Mouse (Mus musculus): ENCODE measurements around the gene Cops8.

Gene Cops8

DNA sequence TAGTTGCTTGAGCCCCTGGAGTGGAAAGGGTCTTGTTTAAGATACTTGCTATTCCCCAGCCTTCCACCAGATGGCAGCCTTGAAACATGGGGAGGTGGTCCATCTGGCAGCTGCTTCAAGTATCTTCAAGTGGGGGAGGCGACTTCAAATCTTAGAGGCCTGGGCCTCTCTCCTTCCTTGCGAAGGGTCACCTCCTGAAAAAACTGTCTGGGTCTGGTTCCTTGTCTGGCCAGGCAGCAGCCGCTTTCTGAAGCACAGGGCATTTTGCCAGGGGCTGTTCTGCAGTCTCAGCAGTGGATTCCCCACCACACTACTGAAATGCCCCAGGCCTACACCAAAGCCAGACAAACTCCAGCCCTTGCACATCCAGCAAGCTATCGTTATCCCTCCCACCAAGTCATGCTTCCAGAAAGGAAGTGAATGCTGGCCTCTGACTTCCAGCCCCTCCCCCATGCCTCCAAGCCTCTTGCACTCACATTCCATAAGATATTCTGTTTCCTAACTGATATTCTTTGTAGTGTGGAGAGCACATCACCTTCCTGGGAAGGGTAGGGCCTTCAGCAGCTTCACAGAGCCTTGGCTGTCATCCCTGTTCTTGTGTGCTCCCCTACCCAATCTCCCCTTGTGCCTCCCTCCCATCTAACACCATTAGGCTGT, 48.1 kb downstream of the Cops8 start:
- CTCF ChIA-PET = no interaction called here

GRCm38 (mm10) chr1:90651781-90652180, 49.0 kb downstream of the Cops8 start:
- CTCF ChIA-PET = no interaction called here

DNA sequence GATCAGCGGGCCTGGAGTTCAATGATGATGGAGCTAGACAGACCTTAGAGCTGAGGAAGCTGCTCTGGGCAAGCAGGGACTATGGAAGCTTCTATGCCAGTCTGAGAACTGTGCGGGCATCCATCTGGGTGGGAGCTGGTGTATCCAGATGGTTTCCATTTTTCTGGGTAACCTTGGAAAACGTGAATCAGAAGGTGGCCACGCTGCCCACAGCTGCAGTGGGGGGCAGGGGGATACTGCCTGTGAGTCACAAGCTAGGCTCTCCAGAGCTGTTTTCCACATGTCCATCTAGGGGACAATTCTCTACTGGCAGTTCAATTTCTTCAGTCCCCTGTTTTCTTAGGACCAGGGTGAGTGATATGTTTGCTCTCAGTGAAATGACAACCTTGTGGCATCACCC, 49.8 kb downstream of the Cops8 start:
- CTCF ChIA-PET = no interaction called here

DNA sequence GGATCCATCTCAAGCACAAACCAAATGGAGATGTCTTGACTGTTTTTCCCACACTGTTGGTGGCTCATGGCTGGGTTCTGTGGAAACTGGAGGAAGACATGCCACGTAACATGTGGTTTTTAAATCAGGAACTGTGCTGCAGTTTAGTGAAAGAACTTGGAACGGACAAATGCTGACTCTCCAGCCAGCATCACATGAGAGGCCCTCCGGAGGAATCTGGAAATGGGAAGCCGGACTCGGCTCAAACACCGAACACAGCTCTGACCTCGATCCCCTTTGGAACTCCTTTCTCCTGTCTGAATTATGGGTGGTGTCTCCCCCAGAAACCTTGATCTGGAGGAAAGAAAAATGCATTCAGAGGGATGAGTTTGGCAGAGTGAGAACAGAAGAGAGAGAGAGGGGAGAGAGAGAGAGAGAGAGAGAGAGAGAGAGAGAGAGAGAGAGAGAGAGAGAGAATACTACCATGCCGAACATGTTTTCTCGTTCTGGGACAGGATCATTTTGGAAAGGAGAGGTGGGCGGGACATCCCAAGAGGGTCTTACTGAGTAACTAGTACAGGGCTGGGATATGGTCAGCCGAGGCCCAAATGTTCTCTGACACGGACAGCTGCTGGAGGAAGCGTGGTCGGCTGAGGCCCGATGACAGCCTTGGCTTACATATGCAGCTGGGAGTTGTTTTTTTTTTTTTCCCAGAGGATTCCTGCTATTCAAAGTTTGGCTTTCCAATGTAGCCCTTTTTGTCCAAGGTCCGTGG, 53.9 kb downstream of the Cops8 start:
- CTCF ChIA-PET = no interaction called here

DNA sequence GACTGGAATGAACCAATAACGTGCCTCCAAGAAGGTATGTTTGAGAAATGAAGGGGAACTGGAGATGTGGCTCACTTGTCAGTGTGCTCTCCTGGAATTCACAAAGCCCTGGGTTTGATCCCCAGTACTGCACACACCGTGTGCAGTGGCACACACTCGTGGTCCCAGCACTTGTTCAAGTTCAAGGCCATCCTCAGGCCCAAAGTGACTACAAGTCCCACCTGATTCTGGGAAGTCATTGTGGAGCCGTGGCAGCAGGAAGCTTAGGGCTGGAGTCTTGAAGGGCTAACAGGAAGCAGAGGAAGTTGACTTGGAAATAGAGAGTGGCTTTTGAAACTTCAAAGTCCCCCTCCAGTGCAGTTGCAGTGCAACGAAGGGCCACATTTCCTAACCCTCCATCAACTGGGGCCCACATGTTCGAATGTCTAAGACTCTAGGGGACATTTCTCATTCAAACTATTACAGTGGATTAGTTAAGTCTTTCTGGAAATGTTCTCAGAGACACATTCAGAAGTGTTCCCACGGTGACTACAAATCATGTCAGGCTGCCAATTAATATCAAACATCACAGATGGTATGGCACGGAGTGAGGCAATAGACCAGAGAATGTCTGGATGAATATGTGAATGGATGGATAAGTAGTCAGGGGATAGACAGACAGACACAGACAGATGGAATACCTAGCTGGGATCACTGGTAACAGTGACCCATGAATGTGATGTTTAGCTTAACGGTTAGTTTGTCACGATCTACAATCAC, 54.7 kb downstream of the Cops8 start:
- CTCF ChIA-PET = no interaction called here

- CTCF ChIA-PET = no interaction called here
Observed at GRCm38 (mm10) chr1:90658581-90658980, 55.8 kb downstream of the Cops8 start.

GRCm38 (mm10) chr1:90660150-90660549, 57.4 kb downstream of the Cops8 start:
- CTCF ChIA-PET = interaction anchor here (0.6 kb wide), 1 partner anchor 98 kb away, joined by 4 read pairs; no protein-coding TSS in a partner anchor

GRCm38 (mm10) chr1:90662491-90662890, 59.7 kb downstream of the Cops8 start:
- CTCF ChIA-PET = no interaction called here
